Mouse (Mus musculus) hindbrain, embryonic 15.5 days (tissue): ENCODE results near the gene Gm44502. TPM values are rescaled to one million over a fixed set of nuclear protein-coding genes. Genes with fewer than 3 reads are reported as not detected.

Source experiments
- ATAC-seq: fragments of 200-750 bp; cut with Nextera tagmentation; 2 replicates; pipeline ENCODE4 v1.8.0; 2017; ENCODE audit warnings: low read depth, moderate number of reproducible peaks, moderate TSS enrichment; ENCODE audit not compliant: low FRiP score
- H3K27ac ChIP-seq: fragments of 300-500 bp; sonication (generic); replicated peaks from 2 replicates; pipeline ENCODE4 v1.5.1; 2015; ENCODE audit warnings: mild to moderate bottlenecking, inconsistent platforms
- H3K27me3 ChIP-seq: fragments of 300-500 bp; sonication (generic); 2 replicates; pipeline ENCODE4 v1.6.1; 2015; ENCODE audit warnings: control low read depth, inconsistent platforms
- H3K36me3 ChIP-seq: fragments of 300-500 bp; sonication (generic); 2 replicates; pipeline ENCODE4 v1.6.1; 2015; ENCODE audit warnings: control low read depth, inconsistent platforms
- H3K4me1 ChIP-seq: fragments of 300-500 bp; sonication (generic); replicated peaks from 2 replicates; pipeline ENCODE4 v1.6.1; 2015; ENCODE audit warnings: control low read depth, inconsistent platforms
- H3K4me2 ChIP-seq: fragments of 300-500 bp; sonication (generic); 2 replicates; pipeline ENCODE4 v1.6.1; 2015; ENCODE audit warnings: moderate library complexity, mild to moderate bottlenecking, inconsistent platforms
- H3K4me3 ChIP-seq: fragments of 300-500 bp; sonication (generic); 2 replicates; pipeline ENCODE4 v1.5.1; 2015; ENCODE audit warnings: mild to moderate bottlenecking, inconsistent platforms
- H3K9ac ChIP-seq: fragments of 300-500 bp; sonication (generic); 2 replicates; pipeline ENCODE4 v1.6.1; 2015; ENCODE audit warnings: inconsistent platforms
- H3K9me3 ChIP-seq: fragments of 300-500 bp; sonication (generic); 2 replicates; pipeline ENCODE4 v1.6.1; 2016; ENCODE audit warnings: control low read depth, inconsistent platforms
- WGBS: fragments of 180-500 bp; shearing (Covaris S2); methylation state at CpG from one replicate; pipeline ENCODE4 v1.1.7; 2015; 5-methylcytosine and 5-hydroxymethylcytosine counted together
- polyA plus RNA-seq: library from polyadenylated mRNA; unstranded; fragments of >200 nt; fragmentation: Nextera tagmentation; extraction: Ambion mirVana; gene quantifications from 2 replicates; pipeline ENCODE4 v1.2.1, GENCODE M21; 2015

Gm44502 gene
- polyA plus RNA-seq, 1 experiment from 2014 or later: not detected

DNA sequence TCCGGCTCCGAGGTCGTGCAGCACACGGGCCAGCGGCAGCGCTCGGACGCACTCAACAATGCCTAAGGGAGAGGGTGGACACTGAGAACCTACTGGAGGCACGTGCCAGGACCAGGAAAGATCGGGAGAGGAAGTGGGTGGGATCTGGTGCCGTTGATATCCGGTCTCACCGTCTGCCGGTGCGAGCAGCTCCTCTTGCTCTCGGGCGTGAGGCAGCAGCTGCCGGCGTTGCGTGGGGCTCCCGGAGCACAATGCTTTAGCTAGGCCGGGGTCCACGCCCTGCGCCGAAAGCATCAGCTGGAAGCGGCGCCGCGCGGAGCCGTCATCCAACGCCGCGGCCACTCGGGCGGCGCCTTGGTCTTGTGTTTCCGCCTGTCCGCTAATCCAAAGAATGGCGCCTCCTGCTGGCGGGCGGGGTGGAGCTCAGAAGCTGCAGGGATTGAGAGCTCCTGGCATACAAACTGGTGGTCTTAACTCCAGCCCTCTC lies 55.7 kb downstream of the Gm44502 start, which contains the start of gene Sco2:
Gene Sco2 (minus strand): TSS at position 85 of the 487 bp plus-strand sequence.
- peak; percentile 89 for ATAC-seq

DNA sequence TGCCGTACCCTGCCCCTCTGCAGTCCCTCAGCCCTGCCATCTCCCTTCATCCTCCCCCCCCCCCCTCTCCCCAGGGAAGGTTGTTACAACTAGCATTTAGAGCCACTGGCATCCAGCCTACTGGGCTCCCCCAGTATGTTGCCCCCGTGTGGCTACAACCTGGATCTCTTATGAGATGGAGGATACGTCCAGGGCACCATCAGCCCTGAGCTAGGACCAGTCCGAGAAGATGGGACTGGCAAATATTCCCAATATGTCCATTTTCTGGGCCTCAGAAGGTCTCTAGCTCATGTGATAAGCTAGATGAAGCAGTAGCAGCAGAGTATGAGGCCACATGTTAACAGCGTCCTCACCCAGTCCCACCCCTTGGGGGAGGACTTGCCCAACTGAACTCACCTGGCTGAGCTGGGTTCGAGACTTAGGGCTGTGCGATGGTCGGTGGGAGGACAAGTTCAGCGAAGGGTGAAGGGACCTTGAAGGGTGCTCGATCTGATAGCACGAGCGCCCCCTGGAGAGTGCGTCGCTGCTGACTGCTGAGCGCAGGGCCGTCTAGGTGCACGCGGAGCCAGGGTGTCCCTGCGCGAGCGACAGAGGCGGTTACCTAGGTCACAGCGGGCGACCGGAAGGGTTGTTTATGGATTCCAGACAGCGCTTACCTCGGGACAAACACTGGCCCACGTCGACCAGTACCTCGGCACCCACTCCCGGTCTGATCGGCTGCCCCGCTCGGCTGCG lies 56.3 kb downstream of the Gm44502 start:
- Histone ChIP-seq H3K9ac (peak overlapping the region; percentile 89), H3K9me3 (no peaks in the 10 kb centered on the region), H3K36me3 (peaks cover 40% of the 10 kb centered on the region), H3K27me3 (peaks cover 24% of the 10 kb centered on the region), H3K4me3 (peak overlapping the region; percentile 92), H3K27ac (peak overlapping the region; percentile 97), H3K4me1 (peaks cover 22% of the 10 kb centered on the region), H3K4me2 (peak overlapping the region; percentile 91)
- peak; percentile 82 for ATAC-seq
- WGBS: 2% methylated on average over 35 of the region's 35 CpGs

More for the DNA sequence above, 55.7 kb downstream of the Gm44502 start, which contains the start of gene Sco2:
- H3K27me3 ChIP-seq: peaks cover 29% of the 10 kb centered on the region
- peak within 1 kb of the TSS; percentile 89 for H3K9ac ChIP-seq
- peak within 1 kb of the TSS; percentile 91 for H3K4me2 ChIP-seq
- H3K36me3 ChIP-seq: peaks cover 34% of the 10 kb centered on the region
- peaks cover 28% of the 10 kb centered on the region for H3K4me1 ChIP-seq
- H3K27ac ChIP-seq: peak within 1 kb of the TSS; percentile 97
- 0% methylated on average over 42 of the region's 42 CpGs for WGBS
- H3K9me3 ChIP-seq: no peaks in the 10 kb centered on the region
- H3K4me3 ChIP-seq: peak within 1 kb of the TSS; percentile 92

DNA sequence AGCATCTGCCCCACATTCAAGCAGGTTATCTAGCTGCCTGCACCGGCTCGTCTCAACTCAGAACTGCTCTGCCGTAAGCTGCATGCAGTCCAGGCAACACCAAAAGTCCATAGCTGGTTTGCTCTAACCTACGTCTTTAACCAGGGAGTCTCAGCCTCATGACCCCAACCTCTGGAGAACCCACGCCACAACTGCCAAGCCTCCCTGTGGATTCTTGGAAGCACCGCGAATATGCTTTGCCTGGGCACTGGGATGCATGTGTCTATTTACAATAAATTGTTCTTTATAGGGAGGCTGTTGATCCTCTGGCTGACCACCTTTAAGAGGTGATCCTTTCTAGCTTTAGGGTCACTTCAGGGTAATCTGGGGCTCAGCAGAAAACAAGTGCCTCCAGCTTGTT lies 57.0 kb downstream of the Gm44502 start:
- 84% methylated on average over 7 of the region's 7 CpGs for WGBS
- H3K9ac ChIP-seq: 0 out of 2 replicates have a peak overlapping the region, but pooled peaks have one; percentile 89
- H3K27ac ChIP-seq: no peak overlapping the region
- H3K27me3 ChIP-seq: peaks cover 17% of the 10 kb centered on the region
- peak overlapping the region; percentile 91 for H3K4me2 ChIP-seq
- peak overlapping the region; percentile 92 for H3K4me3 ChIP-seq
- no peaks in the 10 kb centered on the region for H3K9me3 ChIP-seq
- H3K4me1 ChIP-seq: peaks cover 19% of the 10 kb centered on the region
- peaks cover 47% of the 10 kb centered on the region for H3K36me3 ChIP-seq
- ATAC-seq: no peak

DNA sequence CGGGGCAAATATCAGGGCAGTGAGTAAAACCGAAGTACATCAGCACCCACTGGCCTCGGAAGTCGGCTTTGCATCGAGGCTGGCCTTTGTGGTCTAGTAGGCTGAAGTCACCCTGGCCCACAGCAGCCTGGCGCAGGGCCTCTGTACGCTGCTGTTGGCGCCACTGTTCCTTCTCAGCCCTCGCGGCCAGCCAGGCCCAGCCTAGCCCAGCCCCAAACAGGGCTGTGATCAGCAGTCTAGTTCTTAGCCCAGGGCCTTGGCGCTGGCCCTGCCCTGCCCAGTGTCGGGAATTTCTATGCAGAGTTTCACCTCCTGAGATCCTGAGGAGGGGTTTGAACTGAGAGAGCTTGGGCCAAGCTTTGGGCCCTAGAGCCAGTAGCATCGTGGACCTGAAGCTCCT lies 57.4 kb downstream of the Gm44502 start:
- no peak overlapping the region for H3K9ac ChIP-seq
- H3K4me3 ChIP-seq: no peak overlapping the region
- H3K27ac ChIP-seq: no peak overlapping the region
- peaks cover 13% of the 10 kb centered on the region for H3K27me3 ChIP-seq
- peaks cover 52% of the 10 kb centered on the region for H3K36me3 ChIP-seq
- H3K4me1 ChIP-seq: peaks cover 19% of the 10 kb centered on the region
- 90% methylated on average over 13 of the region's 13 CpGs for WGBS
- H3K9me3 ChIP-seq: no peaks in the 10 kb centered on the region
- ATAC-seq: no peak
- H3K4me2 ChIP-seq: no peak overlapping the region

Other genes with a start within 250 kb of the Gm44502 start
- gene Plxnb2, start 248.9 kb downstream of the Gm44502 start, polyA plus RNA-seq: 90.7 and 105 TPM in 2 replicates
- gene Dennd6b, start 233.2 kb downstream of the Gm44502 start, polyA plus RNA-seq: 80.4 and 93.7 TPM in 2 replicates
- gene Ppp6r2, start 218.1 kb downstream of the Gm44502 start, polyA plus RNA-seq: 71.3 and 73.4 TPM in 2 replicates
- 96.8 and 102 TPM in 2 replicates for gene Sbf1, start 114.4 kb downstream of the Gm44502 start, polyA plus RNA-seq
- not detected in 2 replicates for gene Adm2, start 107.0 kb downstream of the Gm44502 start, polyA plus RNA-seq
- not detected in 2 replicates for gene Miox, start 95.3 kb downstream of the Gm44502 start, polyA plus RNA-seq
- gene Lmf2, start 74.0 kb downstream of the Gm44502 start, polyA plus RNA-seq: 33.2 and 38.6 TPM in 2 replicates
- 113 and 120 TPM in 2 replicates for gene Ncaph2, start 74.0 kb downstream of the Gm44502 start, polyA plus RNA-seq
- gene Sco2, start 55.9 kb downstream of the Gm44502 start, polyA plus RNA-seq: 17.1 and 17.8 TPM in 2 replicates
- 1.8 and 2.6 TPM in 2 replicates for gene Tymp, start 52.7 kb downstream of the Gm44502 start, polyA plus RNA-seq
- gene Odf3b, start 50.4 kb downstream of the Gm44502 start, polyA plus RNA-seq: 2.7 and 4.5 TPM in 2 replicates
- 0.07 TPM in 1 of 2 replicates, not detected in the other for gene Klhdc7b, start 44.8 kb downstream of the Gm44502 start, polyA plus RNA-seq
- gene Syce3, start 19.2 kb downstream of the Gm44502 start, polyA plus RNA-seq: not detected in 2 replicates
- gene Cpt1b, start 3.8 kb downstream of the Gm44502 start, polyA plus RNA-seq: 0.97 and 1.2 TPM in 2 replicates
- 6.2 and 7.2 TPM in 2 replicates for gene C730034F03Rik, start 107 bp downstream of the Gm44502 start, polyA plus RNA-seq
- 89.8 and 91.9 TPM in 2 replicates for gene Chkb, start 212 bp upstream of the Gm44502 start, polyA plus RNA-seq
- 78.0 and 87.6 TPM in 2 replicates for gene Mapk8ip2, start 24.2 kb upstream of the Gm44502 start, polyA plus RNA-seq
- 33.4 and 35.4 TPM in 2 replicates for gene Arsa, start 47.7 kb upstream of the Gm44502 start, polyA plus RNA-seq
- 9.6 and 11.2 TPM in 2 replicates for gene Shank3, start 69.9 kb upstream of the Gm44502 start, polyA plus RNA-seq
- 1.4 and 1.5 TPM in 2 replicates for gene Acr, start 138.6 kb upstream of the Gm44502 start, polyA plus RNA-seq
- 74.3 and 86.2 TPM in 2 replicates for gene Rabl2, start 162.2 kb upstream of the Gm44502 start, polyA plus RNA-seq